Mouse (Mus musculus) thymus, adult 2 months (tissue): Measurements from ENCODE around the gene Heatr4. TPM values are rescaled to one million over a fixed set of nuclear protein-coding genes. Genes with fewer than 3 reads are reported as not detected.

Experiments used
- DNase-seq: peaks from one replicate; pipeline ENCODE4 v3.0.0; 2021
- H3K27ac ChIP-seq: fragments of 200-500 bp; 2 replicates; pipeline ENCODE4 v1.5.1; 2012; ENCODE audit warnings: low read length, control low read depth; ENCODE audit not compliant: control insufficient read depth, insufficient read depth
- H3K27me3 ChIP-seq: fragments of 200-500 bp; 2 replicates; pipeline ENCODE4 v1.6.1; 2012; ENCODE audit warnings: mild to moderate bottlenecking, low read length, moderate library complexity, mixed read lengths; ENCODE audit not compliant: control insufficient read depth, insufficient read depth
- H3K36me3 ChIP-seq: fragments of 200-500 bp; 2 replicates; pipeline ENCODE4 v1.6.1; 2012; ENCODE audit warnings: mild to moderate bottlenecking, low read length, moderate library complexity; ENCODE audit not compliant: control insufficient read depth, insufficient read depth
- H3K4me1 ChIP-seq: fragments of 200-500 bp; replicated peaks from 2 replicates; pipeline ENCODE4 v1.6.1; 2012; ENCODE audit warnings: low read length; ENCODE audit not compliant: control insufficient read depth, insufficient read depth
- H3K4me3 ChIP-seq: fragments of 200-500 bp; 2 replicates; pipeline ENCODE4 v1.5.1; 2012; ENCODE audit warnings: mild to moderate bottlenecking, low read length, control low read depth, moderate library complexity; ENCODE audit not compliant: control insufficient read depth, insufficient read depth
- CTCF ChIP-seq: fragments of 200-500 bp; IDR thresholded peaks from 2 replicates; pipeline ENCODE4 v1.5.1; 2012; ENCODE audit warnings: mild to moderate bottlenecking, control low read depth, low read length, moderate library complexity, borderline replicate concordance; ENCODE audit not compliant: control insufficient read depth, poor library complexity, insufficient read depth; ENCODE audit errors: extremely low read depth
- POLR2A ChIP-seq: fragments of 200-500 bp; IDR thresholded peaks from 2 replicates; pipeline ENCODE4 v1.6.1; 2012; ENCODE audit warnings: mild to moderate bottlenecking, low read length, control low read depth, moderate library complexity; ENCODE audit not compliant: control insufficient read depth, poor library complexity, insufficient read depth; ENCODE audit errors: extremely low read depth
- WGBS: fragments of 180-500 bp; shearing (Covaris S2); methylation state at CpG from one replicate; pipeline ENCODE4 v1.1.7; 2018; 5-methylcytosine and 5-hydroxymethylcytosine counted together
- polyA plus RNA-seq: library from polyadenylated mRNA; depleted of rRNA; stranded (reverse); fragments of >200 nt; gene quantifications from 2 replicates; pipeline ENCODE4 v1.2.3, GENCODE M21; 2012; rRNA removed

The Heatr4 gene
- polyA plus RNA-seq, 1 experiment: not detected

- TF ChIP-seq POLR2A: no peak
- no peak for TF ChIP-seq CTCF
- H3K4me3 ChIP-seq: no peak overlapping the region
- H3K27me3 ChIP-seq: no peaks in the 10 kb centered on the region
- WGBS: 95% methylated on average over 9 of the region's 9 CpGs
- no peaks in the 10 kb centered on the region for H3K36me3 ChIP-seq
- peaks cover 11% of the 10 kb centered on the region for H3K4me1 ChIP-seq
- no peak for DNase-seq
- H3K27ac ChIP-seq: no peak overlapping the region
These were observed 67.8 kb downstream of the Heatr4 start for GRCm38 (mm10) chr12:83916884-83917283.

- TF ChIP-seq CTCF: no peak
- no peak for TF ChIP-seq POLR2A
- WGBS: 83% methylated on average over 1 of the region's 1 CpGs
- peaks cover 6% of the 10 kb centered on the region; the same call in 1 of the 2 replicates for H3K4me1 ChIP-seq
- no peak overlapping the region for H3K4me3 ChIP-seq
- H3K36me3 ChIP-seq: no peaks in the 10 kb centered on the region
- no peak overlapping the region for H3K27ac ChIP-seq
- DNase-seq: no peak
- no peaks in the 10 kb centered on the region for H3K27me3 ChIP-seq
These were observed 69.9 kb downstream of the Heatr4 start for GRCm38 (mm10) chr12:83914797-83915196.

GRCm38 (mm10) chr12:83914202-83914740 is 70.4 kb downstream of the Heatr4 start:
- no peaks in the 10 kb centered on the region for H3K36me3 ChIP-seq
- peaks cover 6% of the 10 kb centered on the region; the same call in 1 of the 2 replicates for H3K4me1 ChIP-seq
- TF ChIP-seq POLR2A (no peak), CTCF (no peak)
- no peak overlapping the region for H3K27ac ChIP-seq
- no peak overlapping the region for H3K4me3 ChIP-seq
- DNase-seq: no peak
- 96% methylated on average over 4 of the region's 4 CpGs for WGBS
- H3K27me3 ChIP-seq: no peaks in the 10 kb centered on the region

- no peak for DNase-seq
- no peak overlapping the region for H3K27ac ChIP-seq
- 98% methylated on average over 2 of the region's 2 CpGs for WGBS
These were observed 74.2 kb downstream of the Heatr4 start for GRCm38 (mm10) chr12:83910451-83910850.

More at GRCm38 (mm10) chr12:83910451-83910850, 74.2 kb downstream of the Heatr4 start:
- Histone ChIP-seq H3K27me3 (no peaks in the 10 kb centered on the region), H3K4me1 (peaks cover 6% of the 10 kb centered on the region; the same call in 1 of the 2 replicates), H3K36me3 (no peaks in the 10 kb centered on the region), H3K4me3 (no peak overlapping the region)
- no peak for TF ChIP-seq CTCF
- TF ChIP-seq POLR2A: no peak

Other genes with a start within 250 kb of the Heatr4 start
- 1.7 and 1.9 TPM in 2 replicates for gene Papln, start 221.2 kb downstream of the Heatr4 start, polyA plus RNA-seq
- 42.0 and 44.4 TPM in 2 replicates for gene Numb, start 62.9 kb downstream of the Heatr4 start, polyA plus RNA-seq
- 23.9 and 32.9 TPM in 2 replicates for gene Riox1, start 34.2 kb downstream of the Heatr4 start, polyA plus RNA-seq
- 9.1 and 11.2 TPM in 2 replicates for gene Acot2, start 3.0 kb upstream of the Heatr4 start, polyA plus RNA-seq
- 3.6 TPM in 2 replicates for gene Acot1, start 24.6 kb upstream of the Heatr4 start, polyA plus RNA-seq
- gene Acot4, start 53.5 kb upstream of the Heatr4 start, polyA plus RNA-seq: 0.65 and 0.66 TPM in 2 replicates
- gene Gm49366, start 54.1 kb upstream of the Heatr4 start, polyA plus RNA-seq: not detected in 2 replicates
- gene Acot3, start 67.3 kb upstream of the Heatr4 start, polyA plus RNA-seq: not detected in 2 replicates
- 1.1 and 1.6 TPM in 2 replicates for gene Acot5, start 84.5 kb upstream of the Heatr4 start, polyA plus RNA-seq
- gene Acot6, start 115.8 kb upstream of the Heatr4 start, polyA plus RNA-seq: 1.5 and 1.6 TPM in 2 replicates
- 2.2 and 3.0 TPM in 2 replicates for gene Dnal1, start 129.5 kb upstream of the Heatr4 start, polyA plus RNA-seq
- 0.24 and 0.28 TPM in 2 replicates for gene Pnma1, start 163.6 kb upstream of the Heatr4 start, polyA plus RNA-seq
- 26.1 and 30.9 TPM in 2 replicates for gene Elmsan1, start 234.0 kb upstream of the Heatr4 start, polyA plus RNA-seq